Mouse (Mus musculus) right cerebral cortex, postnatal 14 days (tissue): Measurements from ENCODE around the gene Gabrr3.
A peak's percentile ranks its signal among the peaks of the same experiment; 100 is the strongest.
"Not testable (repeated sequence)": the region's sequence is repeated elsewhere in the genome, so short reads cannot be mapped to it uniquely, and the experiment has no call there.

Experiments used
- DNase-seq: peaks from one replicate; pipeline ENCODE4 v3.0.0; 2022

Gabrr3 gene

DNA sequence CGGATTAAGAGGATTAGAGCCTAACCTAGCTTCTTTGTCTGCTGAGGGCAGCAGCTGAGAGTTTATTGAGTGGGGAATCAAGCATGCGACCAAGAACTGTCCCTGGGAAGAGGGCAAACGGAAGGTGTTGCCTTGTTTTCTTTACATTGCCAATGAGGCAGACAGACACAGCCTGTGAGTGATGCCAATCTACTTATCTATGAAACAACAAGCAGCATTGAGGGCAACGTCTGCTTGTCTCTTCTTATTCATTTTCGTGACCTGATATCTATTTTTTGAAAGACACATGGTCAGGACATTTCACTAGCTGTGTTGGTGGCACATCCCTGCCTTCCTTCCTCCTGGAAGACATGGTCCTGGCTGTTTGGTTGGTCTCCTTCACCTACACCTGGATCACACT lies at the start of gene Gabrr3:
TSS of gene Gabrr3 (plus strand) at position 301 of the 400 bp plus-strand sequence.
- no peak for DNase-seq

DNA sequence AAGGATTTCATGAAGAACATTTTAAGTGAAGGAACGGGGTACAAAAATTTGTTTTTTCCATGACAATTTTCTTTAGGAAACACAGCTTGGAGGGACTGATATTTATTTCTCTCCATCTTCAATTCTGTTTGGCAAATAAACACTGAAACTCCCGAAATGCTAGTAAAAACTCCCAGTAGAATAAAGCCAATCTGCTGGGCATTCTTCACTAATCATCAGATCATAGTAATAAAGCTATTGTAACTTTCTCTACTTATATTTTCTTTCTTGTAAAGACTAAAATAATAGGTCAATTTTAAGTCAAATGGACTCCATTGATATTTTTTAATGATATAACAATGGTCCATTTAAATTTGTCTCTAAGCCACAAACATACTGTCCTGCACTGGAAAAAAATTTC lies 43.2 kb upstream of the Gabrr3 start, which contains the start of gene Olfr209:
TSS of gene Olfr209 (minus strand) at position 101 of the 400 bp plus-strand sequence.
- DNase-seq: no peak

DNA sequence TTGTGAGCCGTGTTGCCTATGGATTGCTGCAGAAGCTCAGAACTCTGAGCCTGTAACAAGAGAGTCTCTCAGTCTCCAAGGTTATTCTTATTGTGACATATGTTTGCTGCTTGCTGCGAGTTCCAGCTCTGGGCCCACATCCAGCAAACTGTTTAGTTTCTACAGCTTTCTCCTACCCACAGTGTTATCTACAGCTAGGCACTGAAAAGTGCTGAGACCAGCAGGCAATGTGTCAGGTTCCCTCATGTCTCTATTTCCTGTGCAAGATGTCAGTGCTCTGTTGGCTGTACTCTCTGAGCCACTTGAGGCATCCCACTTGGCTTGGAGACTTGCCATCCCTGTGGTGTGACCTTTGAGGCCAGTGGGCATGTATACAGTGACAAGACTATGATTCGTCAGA lies 13.8 kb upstream of the Gabrr3 start:
- DNase-seq: peak; percentile 54

GRCm38 (mm10) chr16:59401102-59401501 lies 6.0 kb upstream of the Gabrr3 start:
- DNase-seq: no peak

DNA sequence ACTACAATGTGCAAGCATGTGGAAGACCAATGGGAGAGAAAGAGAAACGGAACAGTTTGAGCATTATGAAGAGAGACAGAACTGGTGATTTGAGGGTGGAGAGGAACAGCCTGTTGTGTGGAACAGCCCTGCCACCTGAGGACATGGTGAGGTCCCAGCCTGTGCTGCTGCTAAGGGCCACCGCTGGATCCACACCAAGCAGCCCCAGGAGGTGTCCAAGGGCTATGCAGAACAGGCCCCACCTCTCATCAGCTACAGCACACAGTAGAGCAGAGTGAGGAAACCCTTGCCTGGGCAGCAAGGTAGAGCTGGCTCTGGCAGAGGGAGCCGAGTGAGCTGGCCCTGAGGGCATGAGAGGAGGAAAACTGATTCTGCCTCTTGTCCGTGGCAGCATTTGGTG lies 5.1 kb upstream of the Gabrr3 start:
- no peak for DNase-seq

- no peak for DNase-seq
Measured at GRCm38 (mm10) chr16:59403684-59404083, 3.4 kb upstream of the Gabrr3 start.

GRCm38 (mm10) chr16:59404798-59405197 lies 2.3 kb upstream of the Gabrr3 start:
- no peak for DNase-seq

GRCm38 (mm10) chr16:59409341-59409748 lies 2.2 kb downstream of the Gabrr3 start:
- no peak for DNase-seq

GRCm38 (mm10) chr16:59409800-59410199 lies 2.7 kb downstream of the Gabrr3 start:
- DNase-seq: no peak

DNA sequence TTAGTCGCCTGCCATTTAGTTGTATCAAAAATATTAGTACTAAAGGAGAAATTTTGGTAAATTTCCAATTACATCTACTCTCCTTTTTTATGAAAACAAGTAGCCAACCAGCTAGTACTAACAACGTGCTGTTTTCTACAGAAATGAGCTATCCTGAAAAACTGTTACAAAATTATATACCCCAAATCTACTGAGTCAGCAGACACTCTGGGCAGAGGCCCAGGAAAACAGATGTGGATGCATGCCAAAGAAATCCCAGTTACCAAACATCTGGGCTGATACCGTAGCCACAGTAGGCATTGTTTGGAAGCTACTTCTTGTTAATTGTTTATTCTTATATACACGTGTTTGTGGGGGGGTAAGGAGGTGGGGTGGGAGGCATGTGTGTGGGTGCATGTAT lies 6.3 kb downstream of the Gabrr3 start:
- DNase-seq: no peak

DNA sequence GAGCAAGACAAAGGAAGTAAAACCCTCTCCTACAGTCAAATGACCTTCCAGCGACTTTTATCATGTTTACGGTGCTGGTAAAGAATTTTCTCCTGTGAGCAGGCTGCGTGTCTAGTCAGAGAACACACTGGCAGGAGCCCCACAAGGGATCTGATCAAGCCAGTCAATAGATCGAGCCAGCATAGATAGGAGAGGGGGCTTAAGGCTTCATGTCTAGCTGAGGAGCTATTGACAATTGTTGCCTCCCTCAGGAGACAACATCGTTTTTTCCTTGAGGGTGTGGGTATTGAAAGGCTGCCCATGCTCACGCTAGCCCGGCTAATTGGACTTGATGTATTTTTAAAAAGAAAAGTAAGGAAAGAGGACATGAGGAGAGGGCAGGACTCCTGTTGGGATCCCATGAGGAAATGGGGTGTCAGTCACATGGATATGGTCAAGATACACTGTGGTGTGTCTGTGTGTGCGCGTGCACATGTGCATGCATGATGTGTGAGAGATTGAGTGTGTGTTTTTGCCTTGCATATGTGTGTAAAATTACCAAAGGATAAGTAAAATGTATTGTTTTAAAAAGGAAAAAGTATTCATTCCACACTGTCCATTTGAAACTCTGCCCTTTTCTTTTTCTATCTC lies 13.2 kb downstream of the Gabrr3 start:
- DNase-seq: no peak

DNA sequence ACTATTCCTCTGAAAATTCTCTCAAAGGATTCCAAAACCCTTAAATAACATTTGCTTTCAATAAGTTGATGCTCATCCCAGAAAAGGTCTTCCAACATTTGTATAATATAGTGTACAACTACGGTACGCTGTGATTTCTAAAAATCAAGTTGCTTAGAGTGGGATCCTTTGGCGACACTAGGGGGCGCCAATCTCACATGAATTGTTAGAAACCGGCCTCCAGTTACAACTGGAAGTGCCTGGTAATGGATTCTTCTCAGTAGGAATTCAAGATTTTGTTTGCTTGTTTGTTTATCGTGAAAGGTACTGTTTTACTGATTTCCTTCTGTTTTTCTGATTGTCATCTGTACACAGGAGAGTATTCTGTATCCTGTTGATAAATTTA lies 13.7 kb downstream of the Gabrr3 start:
- DNase-seq: peak; percentile 83

- no peak for DNase-seq
Measured at GRCm38 (mm10) chr16:59421571-59422345, 14.6 kb downstream of the Gabrr3 start.

DNA sequence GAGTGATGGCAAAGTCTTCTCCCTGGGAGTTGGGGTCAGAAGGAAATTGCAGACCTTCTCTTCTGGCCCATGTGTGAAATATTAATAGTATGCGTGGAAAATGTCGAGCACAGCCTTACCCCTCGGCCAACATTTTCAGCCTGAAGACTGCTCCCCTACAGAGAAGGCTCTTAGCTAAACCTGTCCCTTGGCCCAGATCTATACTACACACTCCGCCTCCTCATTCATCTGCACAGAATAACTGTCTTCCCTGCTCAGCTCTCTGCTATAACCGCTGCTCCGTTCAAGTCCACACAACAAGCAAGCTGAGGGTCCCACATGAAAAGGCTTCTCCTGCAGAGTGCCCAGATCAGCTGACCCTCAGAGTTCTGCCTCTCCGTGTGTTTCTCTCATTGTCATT lies 20.8 kb downstream of the Gabrr3 start:
- no peak for DNase-seq

DNA sequence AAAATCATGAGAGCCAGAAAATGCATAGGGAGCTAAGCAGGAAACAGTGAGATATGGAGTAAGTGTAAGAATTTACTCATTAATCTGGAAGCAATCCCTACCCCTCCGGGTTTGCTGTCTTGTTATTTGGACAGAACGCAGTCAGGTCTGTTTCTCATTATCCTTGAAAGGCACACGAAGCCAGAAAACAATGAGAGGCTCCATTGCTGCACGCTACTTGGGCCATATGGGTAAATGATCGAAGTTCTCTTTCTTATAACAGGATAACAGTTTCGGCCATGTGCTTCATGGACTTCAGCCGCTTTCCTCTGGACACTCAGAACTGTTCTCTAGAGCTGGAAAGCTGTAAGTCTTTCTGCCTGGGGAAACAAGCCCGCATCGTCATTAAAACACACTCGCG lies 26.0 kb downstream of the Gabrr3 start:
- no peak for DNase-seq

GRCm38 (mm10) chr16:59444880-59445559 lies 37.9 kb downstream of the Gabrr3 start:
- DNase-seq: no peak

DNA sequence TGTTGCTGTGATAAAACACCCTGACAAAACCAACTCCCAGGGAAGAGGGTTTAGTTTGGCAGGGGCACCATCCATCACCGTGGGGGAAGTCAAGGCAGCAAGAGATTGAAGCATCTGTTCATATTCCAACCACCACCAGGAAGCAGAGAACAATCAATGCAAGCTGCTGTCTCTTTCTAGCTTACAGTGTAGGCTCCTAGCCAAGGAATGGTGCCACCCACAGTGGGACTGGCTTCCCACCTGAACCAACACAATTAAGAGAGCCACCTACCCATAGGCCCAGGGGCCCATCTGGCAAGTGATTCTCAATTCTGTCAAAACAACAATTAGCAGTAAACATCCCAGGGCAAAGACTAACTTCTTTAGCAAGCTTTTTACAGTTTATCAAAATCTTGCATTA lies 41.0 kb downstream of the Gabrr3 start:
- DNase-seq: no peak

GRCm38 (mm10) chr16:59449092-59449491 lies 42.0 kb downstream of the Gabrr3 start:
- DNase-seq: no peak

DNA sequence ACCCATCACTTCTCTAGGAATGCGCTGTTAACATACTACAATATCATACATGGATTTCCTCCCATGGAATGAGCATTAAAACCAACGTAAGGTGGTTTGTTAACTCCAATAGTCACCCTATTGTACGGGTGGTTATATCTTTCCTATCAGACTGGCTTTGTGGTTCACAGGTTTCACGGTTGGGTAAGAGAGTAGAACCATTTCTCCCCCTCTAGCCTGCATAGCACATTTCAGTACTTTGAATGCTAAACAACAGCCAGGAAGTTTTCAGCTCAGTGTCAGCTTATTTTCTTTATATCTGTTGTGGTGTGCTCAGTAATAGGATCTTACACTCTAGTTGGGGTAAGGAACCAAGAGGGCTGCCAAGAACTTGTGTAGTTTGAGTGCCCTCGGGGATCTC lies 44.7 kb downstream of the Gabrr3 start:
- no peak for DNase-seq

- DNase-seq: not testable (repeated sequence)
Measured at GRCm38 (mm10) chr16:59459259-59459861, 52.2 kb downstream of the Gabrr3 start.

DNA sequence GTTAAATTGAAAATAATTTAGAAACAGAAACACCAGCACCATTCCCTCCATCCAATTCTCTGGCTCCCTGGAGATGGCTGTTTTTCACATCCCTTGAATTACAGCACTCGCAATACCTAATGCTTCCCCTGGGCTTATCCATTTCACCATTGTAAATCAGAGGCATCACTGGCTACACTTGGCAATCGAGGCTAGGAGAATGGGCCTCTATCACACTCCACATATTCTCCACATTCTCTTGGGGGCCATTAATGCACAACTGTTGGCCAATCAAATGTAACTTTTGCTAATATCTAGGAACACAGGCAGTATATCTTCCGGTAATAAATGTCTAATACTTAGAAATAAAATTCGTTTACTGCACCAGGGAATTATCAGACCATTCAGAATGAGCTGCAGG lies 56.4 kb downstream of the Gabrr3 start:
- no peak for DNase-seq

DNA sequence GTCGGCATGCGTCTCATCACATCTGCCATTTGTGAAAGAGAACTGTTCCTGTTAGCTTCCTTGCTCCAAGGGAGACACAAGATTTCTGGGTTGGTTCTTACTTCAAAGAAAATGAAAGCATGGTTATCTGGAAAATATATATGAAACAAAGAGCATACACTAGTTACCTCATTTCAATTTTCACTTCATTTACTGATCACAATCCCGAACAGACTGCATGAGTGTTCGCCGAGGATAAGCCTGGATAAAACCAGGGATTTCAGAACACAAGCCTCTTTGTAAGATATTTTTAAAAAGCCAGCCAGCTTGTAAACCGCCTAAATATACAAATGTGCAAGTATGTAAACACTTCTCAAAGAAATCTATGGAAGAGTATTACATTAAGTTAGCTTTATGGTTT lies 56.8 kb downstream of the Gabrr3 start:
- no peak for DNase-seq

DNA sequence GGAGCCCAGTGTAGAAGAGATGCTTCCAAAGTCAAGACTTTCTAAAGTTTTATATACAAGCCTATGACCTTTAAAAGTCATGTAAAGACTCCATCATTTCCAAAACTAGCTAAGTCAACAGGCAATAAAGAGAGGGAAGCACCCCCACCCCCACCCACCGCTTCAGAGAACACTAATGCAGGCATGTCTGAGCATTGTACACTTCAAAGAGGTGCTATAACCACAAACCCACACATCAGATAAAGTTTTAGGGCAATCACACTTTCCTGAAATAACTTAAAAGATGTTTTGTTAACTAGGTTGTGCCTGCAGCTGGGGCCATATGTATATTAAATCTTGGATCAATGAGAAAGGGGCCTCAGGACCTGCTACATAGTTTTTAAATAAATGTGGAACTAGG lies 62.7 kb downstream of the Gabrr3 start:
- DNase-seq: no peak
